Mouse (Mus musculus): ENCODE results near the gene 1700009N14Rik.

The 1700009N14Rik gene

DNA sequence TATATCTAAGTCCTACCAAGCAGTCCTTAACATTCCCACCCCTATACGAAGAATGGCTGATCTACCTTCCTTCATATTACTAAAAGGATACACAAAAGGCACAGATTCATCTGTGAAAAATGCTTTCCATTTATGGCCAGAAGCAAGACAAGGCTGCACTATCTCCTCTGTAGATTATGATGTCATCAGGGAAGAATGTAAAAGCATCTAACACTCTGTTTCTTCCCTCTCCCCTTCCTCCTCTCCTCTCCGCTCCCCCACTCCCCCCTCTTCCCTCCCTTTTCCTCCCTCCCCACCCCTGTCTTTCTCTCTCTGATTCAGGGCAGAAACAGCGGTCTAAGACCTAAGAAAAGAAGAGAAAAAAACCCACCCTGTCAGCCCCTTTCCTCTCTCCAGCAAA, at the start of gene 1700009N14Rik:
1700009N14Rik (plus strand) TSS at position 227 of the 400 bp plus-strand sequence.
- DNase-seq (ENCODE audit: low spot score) = no peak

DNA sequence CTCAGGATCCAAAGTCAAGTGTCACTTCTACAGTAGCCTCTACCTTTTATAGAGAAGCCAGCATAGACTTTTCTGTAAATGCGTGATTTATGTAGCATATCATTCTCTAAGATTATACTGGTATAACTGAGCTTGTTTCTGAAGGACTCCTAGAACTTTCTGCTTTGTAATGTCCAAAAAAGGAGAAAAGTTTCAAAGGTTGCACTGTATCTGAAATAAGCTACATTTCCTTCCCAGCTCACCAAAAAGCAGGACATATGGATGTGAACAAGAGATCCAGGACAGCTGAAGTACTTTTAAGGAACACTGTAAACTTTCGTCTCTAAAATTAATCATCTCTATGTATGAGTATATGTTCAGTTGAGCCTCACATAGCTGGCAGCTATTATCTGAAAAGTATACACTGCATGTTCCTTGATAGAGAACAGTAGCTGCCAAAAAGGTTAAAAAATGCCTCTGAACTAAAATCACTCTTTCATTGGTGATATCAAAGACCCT, 12.2 kb upstream of the 1700009N14Rik start:
- no peak for DNase-seq (ENCODE audit: low spot score)

DNA sequence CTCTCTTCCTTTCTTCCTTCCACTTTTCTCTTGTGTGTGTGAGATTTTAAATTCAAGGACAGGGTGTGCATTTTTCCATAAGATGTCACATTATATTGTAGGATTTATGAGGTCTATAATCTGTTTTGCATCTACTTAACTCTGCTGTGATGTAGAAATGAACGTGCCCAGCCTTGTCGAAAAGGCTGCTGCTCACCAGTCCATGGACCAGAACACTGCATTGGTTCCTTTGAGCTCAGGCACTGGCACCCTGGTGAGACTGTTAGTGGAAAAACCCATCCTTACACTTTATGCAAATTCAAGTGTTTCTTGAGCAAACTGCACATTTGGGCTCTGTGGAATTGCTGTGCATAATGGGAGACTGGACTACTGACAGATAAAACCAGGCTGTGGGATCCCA, 24.2 kb downstream of the 1700009N14Rik start:
- DNase-seq (ENCODE audit: low spot score) = no peak

DNA sequence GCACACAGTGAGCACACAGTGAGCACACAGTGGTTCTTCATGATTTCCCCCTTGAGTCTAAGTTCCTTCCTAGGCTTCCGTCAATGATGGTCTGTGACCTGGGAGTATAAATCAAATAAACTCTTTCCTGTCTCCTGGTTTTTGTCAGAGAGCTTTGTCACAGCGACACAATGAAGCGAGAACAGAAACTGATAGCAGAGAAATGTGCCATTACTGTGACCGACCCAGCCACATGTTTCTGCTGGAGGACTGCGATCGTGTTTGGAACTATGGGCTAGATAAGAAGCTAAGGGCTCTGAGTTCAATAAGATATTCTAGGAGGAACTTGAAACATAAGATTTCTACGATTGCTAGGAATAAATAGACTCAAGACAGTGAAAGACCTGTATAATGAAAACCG, 36.3 kb downstream of the 1700009N14Rik start:
- no peak for DNase-seq (ENCODE audit: low spot score)

DNA sequence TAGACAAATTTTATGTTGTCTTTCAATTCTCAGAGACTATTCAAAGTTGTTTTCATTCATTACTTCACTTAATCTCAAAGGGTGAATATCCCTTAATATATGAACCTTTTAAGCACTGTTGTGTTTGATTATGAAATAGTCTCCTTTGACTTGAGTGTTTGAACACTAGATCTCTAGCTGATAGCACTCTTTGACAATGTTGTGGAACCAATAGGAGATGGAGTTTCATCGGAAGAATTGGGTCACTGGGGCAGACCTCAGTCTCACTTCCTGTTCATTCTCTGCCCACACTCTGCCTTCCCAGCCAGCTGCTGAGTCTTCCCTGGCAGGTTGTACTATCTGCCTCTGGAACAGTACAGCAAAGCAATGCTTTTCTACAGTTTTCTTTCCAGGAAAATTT, 43.5 kb downstream of the 1700009N14Rik start:
- no peak for DNase-seq (ENCODE audit: low spot score)

DNA sequence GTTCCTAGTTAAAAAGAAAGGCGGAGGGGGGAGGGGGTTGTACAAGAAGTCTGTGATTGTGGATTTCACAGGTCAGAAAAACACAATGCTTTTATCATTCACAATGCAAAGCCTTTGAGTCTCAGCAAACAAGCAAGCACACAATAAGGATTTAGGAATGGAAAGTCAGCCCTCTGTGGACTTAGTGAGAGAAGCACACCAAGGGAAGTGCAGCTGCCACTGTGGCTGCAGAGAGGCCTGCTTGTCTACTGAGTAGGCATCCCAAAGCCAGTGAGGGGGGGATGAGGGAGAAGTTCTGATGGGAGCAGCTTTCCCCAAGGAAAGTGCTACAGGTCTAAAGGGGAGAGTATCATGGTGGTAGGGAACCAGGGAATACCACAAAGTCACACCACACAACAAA, 45.8 kb downstream of the 1700009N14Rik start:
- DNase-seq (ENCODE audit: low spot score) = no peak
